Mouse (Mus musculus) heart, postnatal 0 days (tissue): ENCODE results near the gene Dnah1.

Experiments used
- CTCF ChIP-seq: IDR thresholded peaks from 2 replicates; pipeline ENCODE4 v1.5.1; 2016; ENCODE audit warnings: antibody characterized with exemption, control low read depth, low read depth
- EP300 ChIP-seq: IDR thresholded peaks from 2 replicates; pipeline ENCODE4 v1.6.1; 2016; ENCODE audit warnings: antibody characterized with exemption, low read depth

DNA sequence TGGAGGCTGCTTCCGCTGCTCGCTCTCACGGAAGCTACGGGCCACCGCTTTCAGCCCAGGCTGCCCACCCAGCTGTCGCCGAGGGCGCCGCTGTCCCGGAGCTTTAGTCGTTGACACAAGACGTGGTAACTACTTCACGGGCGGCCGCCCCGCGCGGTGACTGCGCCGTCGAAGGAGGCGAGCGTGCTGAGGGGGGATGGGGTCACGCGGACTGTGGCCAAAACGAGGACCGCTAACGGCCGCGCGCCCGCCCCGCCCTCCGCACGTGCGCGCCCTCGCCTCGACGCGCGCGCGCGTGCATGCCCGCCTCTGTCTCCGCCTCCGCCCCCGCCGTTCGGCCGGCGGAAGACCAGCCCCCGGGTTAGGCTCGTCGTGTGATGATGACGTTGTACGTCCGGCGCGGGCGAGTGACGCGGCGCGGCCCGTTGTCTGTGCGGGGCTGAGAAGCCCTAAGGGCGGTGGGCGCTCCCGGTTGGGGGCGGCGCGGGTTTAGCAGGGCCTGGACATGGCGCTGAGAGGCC is 72.6 kb downstream of the Dnah1 start, which contains the start of the genes Phf7 and Bap1:
- TF ChIP-seq EP300: peak; percentile 76
- TF ChIP-seq CTCF: no peak
